Mouse (Mus musculus) midbrain, embryonic 10.5 days (tissue): Measurements from ENCODE around the gene Evl. TPM values are rescaled to one million over a fixed set of nuclear protein-coding genes. Genes with fewer than 3 reads are reported as not detected.

Experiments used
- DNase-seq: peaks from one replicate; pipeline ENCODE4 v3.0.0-alpha.2; 2017; ENCODE audit warnings: low spot score
- H3K27ac ChIP-seq: fragments of 300-500 bp; sonication (generic); replicated peaks from 2 replicates; pipeline ENCODE4 v1.5.1; 2016; ENCODE audit warnings: mild to moderate bottlenecking
- H3K27me3 ChIP-seq: fragments of 300-500 bp; sonication (generic); 2 replicates; pipeline ENCODE4 v1.6.1; 2016; ENCODE audit warnings: low read depth, mild to moderate bottlenecking; ENCODE audit not compliant: poor library complexity, severe bottlenecking
- H3K36me3 ChIP-seq: fragments of 300-500 bp; sonication (generic); 2 replicates; pipeline ENCODE4 v1.6.1; 2016; ENCODE audit warnings: mild to moderate bottlenecking, moderate library complexity
- H3K4me1 ChIP-seq: fragments of 300-500 bp; sonication (generic); 2 replicates; pipeline ENCODE4 v1.6.1; 2016
- H3K4me3 ChIP-seq: fragments of 300-500 bp; sonication (generic); 2 replicates; pipeline ENCODE4 v1.5.1; 2016; ENCODE audit warnings: mild to moderate bottlenecking, moderate library complexity
- H3K9me3 ChIP-seq: fragments of 300-500 bp; sonication (generic); replicated peaks from 2 replicates; pipeline ENCODE4 v1.6.1; 2016; ENCODE audit warnings: mild to moderate bottlenecking
- WGBS: fragments of 180-500 bp; shearing (Covaris S2); methylation state at CpG from one replicate; pipeline ENCODE4 v1.1.7; 2016; 5-methylcytosine and 5-hydroxymethylcytosine counted together
- polyA plus RNA-seq: library from polyadenylated mRNA; unstranded; fragments of >200 nt; fragmentation: Nextera tagmentation; extraction: Ambion mirVana; gene quantifications from 2 replicates; pipeline ENCODE4 v1.2.1, GENCODE M21; 2016

Gene Evl
- polyA plus RNA-seq, 1 experiment from 2014 or later, result 57.7 TPM

GRCm38 (mm10) chr12:108600864-108601263, 46.3 kb downstream of the Evl start:
- H3K4me3 ChIP-seq, result no peak overlapping the region
- no peaks in the 10 kb centered on the region for H3K27me3 ChIP-seq
- WGBS, result 78% methylated on average over 4 of the region's 4 CpGs
- no peak for DNase-seq
- peaks cover 10% of the 10 kb centered on the region for H3K36me3 ChIP-seq
- peaks cover 49% of the 10 kb centered on the region for H3K4me1 ChIP-seq
- H3K9me3 ChIP-seq, result no peaks in the 10 kb centered on the region
- 0 out of 2 replicates have a peak overlapping the region, but pooled peaks have one; percentile 4 for H3K27ac ChIP-seq

GRCm38 (mm10) chr12:108601326-108601725, 46.8 kb downstream of the Evl start:
- 64% methylated on average over 8 of the region's 8 CpGs for WGBS
- 0 out of 2 replicates have a peak overlapping the region, but pooled peaks have one; percentile 4 for H3K27ac ChIP-seq
- no peaks in the 10 kb centered on the region for H3K27me3 ChIP-seq
- peaks cover 10% of the 10 kb centered on the region for H3K36me3 ChIP-seq
- H3K4me1 ChIP-seq, result peaks cover 54% of the 10 kb centered on the region
- no peak overlapping the region for H3K4me3 ChIP-seq
- no peak for DNase-seq
- no peaks in the 10 kb centered on the region for H3K9me3 ChIP-seq

- H3K4me3 ChIP-seq, result no peak overlapping the region
- H3K27ac ChIP-seq, result 0 out of 2 replicates have a peak overlapping the region, but pooled peaks have one; percentile 2
- no peak for DNase-seq
- no peaks in the 10 kb centered on the region for H3K9me3 ChIP-seq
- H3K36me3 ChIP-seq, result no peaks in the 10 kb centered on the region
- H3K27me3 ChIP-seq, result no peaks in the 10 kb centered on the region
- peaks cover 61% of the 10 kb centered on the region for H3K4me1 ChIP-seq
Observed at GRCm38 (mm10) chr12:108604546-108604945, 50.0 kb downstream of the Evl start.

- no peaks in the 10 kb centered on the region for H3K9me3 ChIP-seq
- no peaks in the 10 kb centered on the region for H3K36me3 ChIP-seq
- H3K27me3 ChIP-seq, result no peaks in the 10 kb centered on the region
- peak overlapping the region; percentile 12; the same call in 1 of the 2 replicates for H3K4me3 ChIP-seq
- H3K4me1 ChIP-seq, result peaks cover 54% of the 10 kb centered on the region
- peak overlapping the region; percentile 60 for H3K27ac ChIP-seq
- 40% methylated on average over 12 of the region's 12 CpGs for WGBS
- peak; percentile 39 for DNase-seq
Observed at GRCm38 (mm10) chr12:108605521-108606281, 51.2 kb downstream of the Evl start.

- DNase-seq, result no peak
- H3K36me3 ChIP-seq, result peaks cover 6% of the 10 kb centered on the region
- peak overlapping the region; percentile 12; the same call in 1 of the 2 replicates for H3K4me3 ChIP-seq
- H3K9me3 ChIP-seq, result no peaks in the 10 kb centered on the region
- H3K4me1 ChIP-seq, result peaks cover 48% of the 10 kb centered on the region
- 45% methylated on average over 7 of the region's 7 CpGs for WGBS
- H3K27me3 ChIP-seq, result no peaks in the 10 kb centered on the region
- peak overlapping the region; percentile 60 for H3K27ac ChIP-seq
Observed at GRCm38 (mm10) chr12:108606321-108606720, 51.8 kb downstream of the Evl start.

GRCm38 (mm10) chr12:108609446-108609845, 54.9 kb downstream of the Evl start:
- DNase-seq, result no peak
- H3K9me3 ChIP-seq, result no peaks in the 10 kb centered on the region
- WGBS, result 93% methylated on average over 3 of the region's 3 CpGs
- peaks cover 16% of the 10 kb centered on the region for H3K36me3 ChIP-seq
- H3K27ac ChIP-seq, result no peak overlapping the region
- H3K4me3 ChIP-seq, result no peak overlapping the region
- no peaks in the 10 kb centered on the region for H3K27me3 ChIP-seq
- peaks cover 26% of the 10 kb centered on the region for H3K4me1 ChIP-seq

- Histone ChIP-seq H3K4me3 (no peak overlapping the region), H3K36me3 (peaks cover 16% of the 10 kb centered on the region), H3K4me1 (peaks cover 18% of the 10 kb centered on the region), H3K27ac (no peak overlapping the region), H3K27me3 (no peaks in the 10 kb centered on the region), H3K9me3 (no peaks in the 10 kb centered on the region)
- WGBS, result 94% methylated on average over 4 of the region's 4 CpGs
- DNase-seq, result no peak
Observed at GRCm38 (mm10) chr12:108610255-108610654, 55.7 kb downstream of the Evl start.

- WGBS, result 53% methylated on average over 3 of the region's 3 CpGs
- Histone ChIP-seq H3K4me1 (no peaks in the 10 kb centered on the region; the same call in 1 of the 2 replicates), H3K4me3 (no peak overlapping the region), H3K27me3 (no peaks in the 10 kb centered on the region), H3K36me3 (peaks cover 20% of the 10 kb centered on the region), H3K27ac (no peak overlapping the region), H3K9me3 (no peaks in the 10 kb centered on the region)
- DNase-seq, result no peak
Observed at GRCm38 (mm10) chr12:108613081-108613480, 58.6 kb downstream of the Evl start.

GRCm38 (mm10) chr12:108617511-108617910, 63.0 kb downstream of the Evl start:
- Histone ChIP-seq H3K4me3 (no peak overlapping the region), H3K27me3 (no peaks in the 10 kb centered on the region), H3K4me1 (no peaks in the 10 kb centered on the region; the same call in 1 of the 2 replicates), H3K36me3 (peaks cover 14% of the 10 kb centered on the region), H3K27ac (no peak overlapping the region), H3K9me3 (no peaks in the 10 kb centered on the region)
- DNase-seq, result no peak
- WGBS, result 89% methylated on average over 7 of the region's 7 CpGs

- DNase-seq, result no peak
- Histone ChIP-seq H3K9me3 (no peaks in the 10 kb centered on the region), H3K36me3 (peaks cover 17% of the 10 kb centered on the region), H3K27ac (no peak overlapping the region), H3K4me1 (no peaks in the 10 kb centered on the region; the same call in 1 of the 2 replicates), H3K27me3 (no peaks in the 10 kb centered on the region), H3K4me3 (no peak overlapping the region)
- 96% methylated on average over 7 of the region's 7 CpGs for WGBS
Observed at GRCm38 (mm10) chr12:108619853-108620416, 65.4 kb downstream of the Evl start.

- H3K4me1 ChIP-seq, result peaks cover 5% of the 10 kb centered on the region; the same call in 1 of the 2 replicates
- H3K27me3 ChIP-seq, result no peaks in the 10 kb centered on the region
- no peak for DNase-seq
- no peak overlapping the region for H3K4me3 ChIP-seq
- H3K9me3 ChIP-seq, result no peaks in the 10 kb centered on the region
- 93% methylated on average over 5 of the region's 5 CpGs for WGBS
- peaks cover 15% of the 10 kb centered on the region for H3K36me3 ChIP-seq
- no peak overlapping the region for H3K27ac ChIP-seq
Observed at GRCm38 (mm10) chr12:108622406-108622805, 67.9 kb downstream of the Evl start.

GRCm38 (mm10) chr12:108629556-108629955, 75.0 kb downstream of the Evl start:
- peaks cover 21% of the 10 kb centered on the region for H3K36me3 ChIP-seq
- peaks cover 8% of the 10 kb centered on the region; the same call in 1 of the 2 replicates for H3K4me1 ChIP-seq
- no peak overlapping the region for H3K4me3 ChIP-seq
- H3K9me3 ChIP-seq, result no peaks in the 10 kb centered on the region
- DNase-seq, result no peak
- 95% methylated on average over 1 of the region's 1 CpGs for WGBS
- no peaks in the 10 kb centered on the region for H3K27me3 ChIP-seq
- H3K27ac ChIP-seq, result no peak overlapping the region
